Mouse (Mus musculus) cerebellum, adult 11 months (tissue): Measurements from ENCODE around the gene Tmem91.
"Not testable (repeated sequence)": the region's sequence is repeated elsewhere in the genome, so short reads cannot be mapped to it uniquely, and the experiment has no call there.

Source experiments
- DNase-seq: peaks from one replicate; pipeline ENCODE4 v3.0.0; 2022

Tmem91 gene

GRCm38 (mm10) chr7:25674719-25675300, at the start of gene Tmem91:
TSS of gene Tmem91 (minus strand) at chr7:25675166.
- DNase-seq, result no peak

GRCm38 (mm10) chr7:25721776-25722175, 46.8 kb upstream of the Tmem91 start:
- not testable (repeated sequence) for DNase-seq

- no peak for DNase-seq
These were observed 45.8 kb upstream of the Tmem91 start for GRCm38 (mm10) chr7:25720760-25721159.

- peak; percentile 72 for DNase-seq
These were observed 45.0 kb upstream of the Tmem91 start for GRCm38 (mm10) chr7:25719761-25720610.

GRCm38 (mm10) chr7:25718788-25719417, 43.9 kb upstream of the Tmem91 start, which contains the start of gene Ccdc97:
TSS of gene Ccdc97 (minus strand) at chr7:25719088.
- peak; percentile 93 for DNase-seq

GRCm38 (mm10) chr7:25717478-25717877, 42.5 kb upstream of the Tmem91 start:
- no peak for DNase-seq

- DNase-seq, result no peak
These were observed 40.8 kb upstream of the Tmem91 start for GRCm38 (mm10) chr7:25715731-25716271.

GRCm38 (mm10) chr7:25714581-25714980, 39.6 kb upstream of the Tmem91 start:
- DNase-seq, result no peak

- DNase-seq, result no peak
These were observed 37.8 kb upstream of the Tmem91 start for GRCm38 (mm10) chr7:25712801-25713200.

- peak; percentile 56 for DNase-seq
These were observed 36.8 kb upstream of the Tmem91 start for GRCm38 (mm10) chr7:25711731-25712197.

GRCm38 (mm10) chr7:25711165-25711564, 36.2 kb upstream of the Tmem91 start:
- no peak for DNase-seq

GRCm38 (mm10) chr7:25710519-25711130, 35.7 kb upstream of the Tmem91 start:
- DNase-seq, result no peak

GRCm38 (mm10) chr7:25709961-25710360, 35.0 kb upstream of the Tmem91 start:
- DNase-seq, result no peak

- no peak for DNase-seq
These were observed 32.8 kb upstream of the Tmem91 start for GRCm38 (mm10) chr7:25707581-25708292.

GRCm38 (mm10) chr7:25706578-25707170, 31.7 kb upstream of the Tmem91 start:
- no peak for DNase-seq

GRCm38 (mm10) chr7:25705801-25706251, 30.9 kb upstream of the Tmem91 start:
- DNase-seq, result no peak

GRCm38 (mm10) chr7:25704716-25705364, 29.9 kb upstream of the Tmem91 start:
- no peak for DNase-seq

- no peak for DNase-seq
These were observed 29.0 kb upstream of the Tmem91 start for GRCm38 (mm10) chr7:25703793-25704494.

GRCm38 (mm10) chr7:25702350-25702749, 27.4 kb upstream of the Tmem91 start:
- no peak for DNase-seq

GRCm38 (mm10) chr7:25700732-25701131, 25.8 kb upstream of the Tmem91 start:
- no peak for DNase-seq
